Mouse (Mus musculus): ENCODE data around the gene 4933405L10Rik.

Gene 4933405L10Rik

GRCm38 (mm10) chr8:105754688-105755087 lies 47.2 kb downstream of the 4933405L10Rik start:
- no peak for DNase-seq (ENCODE audit: low read depth, low spot score)

- DNase-seq (ENCODE audit: low read depth, low spot score), result no peak
Observed at GRCm38 (mm10) chr8:105757796-105758276, 50.4 kb downstream of the 4933405L10Rik start.

DNA sequence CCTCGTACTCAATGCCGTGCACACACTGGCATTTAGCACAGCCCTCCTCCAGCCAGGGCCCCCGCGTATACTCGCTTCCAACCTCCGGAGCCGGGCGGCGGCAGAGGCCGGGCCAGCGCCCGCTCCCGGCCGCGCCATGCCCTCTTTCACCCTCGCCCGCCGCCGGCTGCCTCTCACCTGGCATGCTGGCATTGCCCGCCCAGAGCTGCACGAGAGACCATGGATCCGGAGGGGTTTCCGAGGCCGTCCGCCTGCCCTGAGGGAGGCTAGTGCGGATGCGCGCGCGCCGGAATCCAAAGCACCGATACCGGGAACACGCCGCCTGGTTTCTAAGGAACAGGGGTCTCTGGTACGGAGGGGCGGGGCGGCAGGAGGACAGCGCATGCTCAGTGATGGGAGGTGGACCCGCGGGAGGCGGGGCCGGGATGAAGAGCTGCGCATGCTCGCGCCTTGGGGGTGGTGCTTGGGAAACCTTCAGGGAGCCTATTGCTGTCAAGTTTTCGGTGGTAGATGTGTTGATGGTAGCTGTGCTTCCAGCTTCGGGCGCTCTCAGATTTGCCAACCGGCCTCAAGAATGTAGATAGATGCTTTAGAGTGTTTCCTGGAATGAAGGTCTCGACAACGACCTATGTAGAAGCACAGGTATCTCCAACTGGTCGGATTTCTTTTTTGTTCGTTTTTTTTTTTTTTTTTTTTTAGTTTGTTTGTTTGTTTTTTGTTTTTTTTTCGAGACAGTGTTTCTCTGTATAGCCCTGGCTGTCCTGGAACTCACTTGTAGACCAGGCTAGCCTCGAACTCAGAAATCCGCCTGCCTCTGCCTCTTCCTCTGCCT lies 51.0 kb downstream of the 4933405L10Rik start, which contains the start of gene Gfod2:
Gene Gfod2 (minus strand): TSS at position 388 of the 832 bp plus-strand sequence.
- DNase-seq (ENCODE audit: low read depth, low spot score), result peak; percentile 96

Data from brain, adult 2 months (tissue).